Mouse (Mus musculus) adrenal gland, adult (tissue): ENCODE data around the gene Med31.
"Not testable (repeated sequence)": the region's sequence is repeated elsewhere in the genome, so short reads cannot be mapped to it uniquely, and the experiment has no call there.

Experiments
- DNase-seq, 2 experiments: peaks; one replicate each; pipeline ENCODE4 v3.0.0; 2022 to 2023; ENCODE audit warnings: low spot score in 1 of 2; ENCODE audit not compliant: inconsistent age in 2 of 2

The Med31 gene

GRCm38 (mm10) chr11:72205256-72205655 lies 10.1 kb downstream of the Med31 start:
- DNase-seq, result no peak

- DNase-seq, result no peak
These were observed 12.0 kb downstream of the Med31 start for GRCm38 (mm10) chr11:72203440-72203839.

GRCm38 (mm10) chr11:72196506-72196905 lies 18.9 kb downstream of the Med31 start:
- DNase-seq, result no peak

GRCm38 (mm10) chr11:72194259-72194658 lies 21.1 kb downstream of the Med31 start:
- DNase-seq, result no peak

- no peak for DNase-seq
These were observed 24.5 kb downstream of the Med31 start for GRCm38 (mm10) chr11:72190857-72191256.

GRCm38 (mm10) chr11:72184252-72184651 lies 31.1 kb downstream of the Med31 start:
- DNase-seq, result no peak

- no peak for DNase-seq
These were observed 34.3 kb downstream of the Med31 start for GRCm38 (mm10) chr11:72181136-72181535.

- no peak for DNase-seq
These were observed 34.8 kb downstream of the Med31 start for GRCm38 (mm10) chr11:72180556-72180955.

GRCm38 (mm10) chr11:72176553-72176952 lies 38.8 kb downstream of the Med31 start:
- DNase-seq, result no peak

- no peak for DNase-seq
These were observed 39.4 kb downstream of the Med31 start for GRCm38 (mm10) chr11:72175966-72176365.

GRCm38 (mm10) chr11:72174721-72175120 lies 40.7 kb downstream of the Med31 start:
- DNase-seq, result no peak

- DNase-seq, result no peak
These were observed 41.9 kb downstream of the Med31 start for GRCm38 (mm10) chr11:72173506-72173905.

- not testable (repeated sequence) for DNase-seq
These were observed 43.5 kb downstream of the Med31 start for GRCm38 (mm10) chr11:72171906-72172305.

GRCm38 (mm10) chr11:72169871-72170270 lies 45.5 kb downstream of the Med31 start:
- no peak for DNase-seq

GRCm38 (mm10) chr11:72163198-72163597 lies 52.2 kb downstream of the Med31 start:
- DNase-seq, result no peak
